Mouse (Mus musculus): ENCODE measurements around the gene Gsta3.

Gene Gsta3

GRCm38 (mm10) chr1:21304174-21304573 lies 63.8 kb downstream of the Gsta3 start:
- no peak for DNase-seq

GRCm38 (mm10) chr1:21304646-21305045 lies 64.3 kb downstream of the Gsta3 start:
- DNase-seq: no peak

GRCm38 (mm10) chr1:21305443-21305842 lies 65.1 kb downstream of the Gsta3 start:
- DNase-seq: no peak

GRCm38 (mm10) chr1:21314336-21314735 lies 73.9 kb downstream of the Gsta3 start:
- no peak for DNase-seq
